Mouse (Mus musculus) ES-Bruce4 (cell line): ENCODE data around the gene Tmem151b.

ENCODE experiments used
- EP300 ChIP-seq: IDR thresholded peaks from 2 replicates; pipeline ENCODE4 v1.6.1; 2011; ENCODE audit warnings: low read depth, low read length; ENCODE audit not compliant: insufficient read depth
- POLR2A ChIP-seq: IDR thresholded peaks from one replicate; pipeline ENCODE4 v1.8.1; 2011; ENCODE audit warnings: low read length; ENCODE audit not compliant: insufficient read depth

DNA sequence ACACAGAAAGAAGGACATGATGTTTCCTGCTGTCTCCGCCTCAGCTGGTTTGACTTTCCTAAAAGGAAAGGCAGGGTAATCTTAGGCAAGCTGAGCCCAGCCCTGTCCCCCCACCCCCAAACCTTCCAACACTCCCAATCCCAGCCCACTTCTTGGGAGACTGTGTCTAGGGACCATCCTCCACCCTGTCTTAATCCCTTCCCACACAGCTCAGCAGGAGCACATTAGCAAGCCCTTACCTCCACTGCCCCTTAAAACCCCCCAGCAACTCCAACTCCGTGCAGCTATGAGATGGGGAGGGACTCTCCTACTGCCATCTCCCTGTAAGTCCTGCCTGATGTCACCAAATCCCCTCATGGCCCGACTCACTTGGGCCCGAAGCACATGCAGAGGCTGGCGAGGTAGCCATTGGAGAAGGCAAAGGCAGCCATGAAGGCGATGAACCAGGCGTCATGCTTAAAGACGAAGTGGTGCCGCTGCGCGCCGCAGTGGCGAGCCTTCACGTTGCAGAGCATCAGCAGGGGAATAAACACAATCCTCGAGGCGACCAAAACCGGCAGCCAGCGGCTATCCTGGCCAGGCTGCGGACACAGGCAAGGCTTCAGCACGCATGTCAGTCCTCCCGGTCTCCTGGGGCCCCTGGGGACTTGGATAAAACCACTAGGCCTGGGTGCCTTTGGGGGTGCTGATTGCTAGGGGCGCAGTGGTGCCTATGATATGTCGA is 36.4 kb upstream of the Tmem151b start:
- TF ChIP-seq EP300 (no peak), POLR2A (no peak)
